Mouse (Mus musculus): Measurements from ENCODE around the gene Rasl11a.
A peak's percentile ranks its signal among the peaks of the same experiment; 100 is the strongest.
"Not testable (repeated sequence)": the region's sequence is repeated elsewhere in the genome, so short reads cannot be mapped to it uniquely, and the experiment has no call there.

Gene Rasl11a

GRCm38 (mm10) chr5:146841996-146842395 is 2.9 kb upstream of the Rasl11a start:
- no peak for DNase-seq (ENCODE audit: low spot score in 2 of 2)

GRCm38 (mm10) chr5:146844301-146844941 is 450 bp upstream of the Rasl11a start:
- no peak for DNase-seq (ENCODE audit: low spot score in 2 of 2)

GRCm38 (mm10) chr5:146846489-146846888 is 1.6 kb downstream of the Rasl11a start:
- no peak for DNase-seq (ENCODE audit: low spot score in 2 of 2)

- DNase-seq (ENCODE audit: low spot score in 2 of 2) = no peak
Observed at GRCm38 (mm10) chr5:146848936-146849582, 4.2 kb downstream of the Rasl11a start.

- DNase-seq (ENCODE audit: low spot score in 2 of 2) = no peak
Observed at GRCm38 (mm10) chr5:146856106-146856505, 11.2 kb downstream of the Rasl11a start.

- no peak for DNase-seq (ENCODE audit: low spot score in 2 of 2)
Observed at GRCm38 (mm10) chr5:146857620-146858019, 12.7 kb downstream of the Rasl11a start.

GRCm38 (mm10) chr5:146858772-146859171 is 13.9 kb downstream of the Rasl11a start:
- DNase-seq (ENCODE audit: low spot score in 2 of 2) = no peak

GRCm38 (mm10) chr5:146859246-146859645 is 14.4 kb downstream of the Rasl11a start:
- DNase-seq (ENCODE audit: low spot score in 2 of 2) = no peak

- no peak for DNase-seq (ENCODE audit: low spot score in 2 of 2)
Observed at GRCm38 (mm10) chr5:146860222-146860998, 15.5 kb downstream of the Rasl11a start.

- peak; percentile 75 to 83 for DNase-seq (ENCODE audit: low spot score in 2 of 2)
Observed at GRCm38 (mm10) chr5:146861588-146861987, 16.7 kb downstream of the Rasl11a start.

GRCm38 (mm10) chr5:146865511-146865910 is 20.6 kb downstream of the Rasl11a start:
- no peak for DNase-seq (ENCODE audit: low spot score in 2 of 2)

- DNase-seq (ENCODE audit: low spot score in 2 of 2) = no peak
Observed at GRCm38 (mm10) chr5:146866277-146866676, 21.4 kb downstream of the Rasl11a start.

- peak; percentile 90 to 94 for DNase-seq (ENCODE audit: low spot score in 2 of 2)
Observed at GRCm38 (mm10) chr5:146867246-146867945, 22.5 kb downstream of the Rasl11a start.

GRCm38 (mm10) chr5:146867946-146868314 is 23.1 kb downstream of the Rasl11a start:
- DNase-seq (ENCODE audit: low spot score in 2 of 2) = no peak

GRCm38 (mm10) chr5:146872981-146873631 is 28.2 kb downstream of the Rasl11a start:
- no peak for DNase-seq (ENCODE audit: low spot score in 2 of 2)

- no peak for DNase-seq (ENCODE audit: low spot score in 2 of 2)
Observed at GRCm38 (mm10) chr5:146876024-146876423, 31.2 kb downstream of the Rasl11a start.

- not testable (repeated sequence) for DNase-seq (ENCODE audit: low spot score in 2 of 2)
Observed at GRCm38 (mm10) chr5:146877882-146878281, 33.0 kb downstream of the Rasl11a start.

- no peak for DNase-seq (ENCODE audit: low spot score in 2 of 2)
Observed at GRCm38 (mm10) chr5:146882261-146882660, 37.4 kb downstream of the Rasl11a start.

- no peak for DNase-seq (ENCODE audit: low spot score in 2 of 2)
Observed at GRCm38 (mm10) chr5:146883053-146883452, 38.2 kb downstream of the Rasl11a start.

GRCm38 (mm10) chr5:146883486-146884272 is 38.8 kb downstream of the Rasl11a start:
- DNase-seq (ENCODE audit: low spot score in 2 of 2) = no peak

GRCm38 (mm10) chr5:146891127-146891526 is 46.3 kb downstream of the Rasl11a start:
- no peak for DNase-seq (ENCODE audit: low spot score in 2 of 2)
